Mouse (Mus musculus): Measurements from ENCODE around the gene Pigx.

Pigx gene

DNA sequence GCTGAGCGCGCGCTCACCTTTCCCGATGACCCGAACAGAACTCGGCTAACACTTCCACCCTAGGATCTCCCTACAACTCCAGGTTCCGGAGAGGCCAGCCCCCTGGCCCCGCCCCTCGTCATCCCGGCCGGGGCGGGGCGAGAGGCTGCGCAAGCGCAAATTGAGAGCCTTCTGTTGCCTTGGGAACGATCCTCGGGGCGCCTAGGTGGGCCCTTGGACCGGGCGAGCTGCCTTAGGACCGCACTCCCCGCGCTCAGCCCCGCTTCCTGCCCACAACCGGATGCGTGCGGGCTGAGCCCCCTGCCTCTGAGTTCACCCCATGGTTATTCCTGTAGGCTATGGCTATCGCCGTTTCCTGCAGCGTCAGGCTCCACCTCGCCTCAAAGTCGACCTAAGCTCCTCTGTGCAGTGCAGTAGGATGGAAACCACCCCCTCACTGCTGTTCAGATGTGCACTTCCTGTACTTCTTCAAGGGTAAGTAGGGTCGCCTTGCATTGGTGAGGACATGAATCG lies at the start of gene Pigx, which contains the start of gene Cep19:
Gene Pigx, minus strand, starts transcription at position 103 of the 513 bp plus-strand sequence.
Gene Cep19, plus strand, starts transcription at position 163 of the 513 bp plus-strand sequence.
- DNase-seq = peak; percentile 96

DNA sequence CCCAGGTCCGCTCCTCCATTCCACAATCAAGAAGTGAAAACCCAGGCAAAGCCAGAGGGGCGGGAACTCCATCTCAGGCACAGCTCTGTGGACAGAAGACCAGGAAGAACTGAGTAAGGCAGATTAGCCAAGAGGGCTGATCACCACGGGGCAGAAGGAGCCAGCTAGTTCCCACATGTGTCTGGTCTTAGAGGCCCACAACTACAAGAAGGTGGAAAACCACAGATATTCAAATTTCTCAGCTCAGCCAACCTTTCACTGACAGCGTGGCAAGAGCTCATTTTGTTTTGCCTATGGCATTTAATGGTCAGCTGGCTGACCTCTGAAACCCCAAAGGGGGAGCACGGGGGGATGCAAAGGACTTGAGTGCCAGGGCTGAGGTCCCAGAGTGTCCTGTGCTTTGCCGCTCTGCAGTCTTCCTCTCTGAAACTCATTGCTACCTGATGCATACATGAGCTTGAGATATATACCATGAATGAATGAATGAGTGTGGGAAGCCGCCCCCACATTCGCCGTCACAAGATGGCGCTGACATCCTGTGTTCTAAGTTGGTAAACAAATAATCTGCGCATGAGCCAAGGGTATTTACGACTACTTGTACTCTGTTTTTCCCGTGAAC lies 48.2 kb upstream of the Pigx start:
- DNase-seq = no peak

DNA sequence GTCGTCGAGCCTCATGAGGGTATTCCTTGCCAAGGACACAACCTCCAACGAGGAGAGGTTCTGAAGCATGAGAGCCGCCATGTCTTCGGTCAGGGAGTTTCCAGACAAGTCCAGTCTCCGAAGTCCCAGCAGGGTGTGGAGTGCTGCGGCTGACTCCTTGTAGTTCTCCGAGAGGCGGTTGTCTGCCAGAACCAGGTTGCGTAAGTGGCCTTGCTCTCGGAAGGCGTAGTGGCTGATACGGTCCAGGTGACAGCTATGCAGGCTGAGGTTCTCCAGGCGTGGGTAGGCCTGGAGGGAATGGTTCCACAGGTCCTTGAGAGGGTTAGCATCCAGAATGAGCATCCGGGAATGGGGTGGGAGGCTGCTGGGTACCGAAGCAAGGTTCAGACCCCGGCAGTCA lies 45.1 kb upstream of the Pigx start:
- no peak for DNase-seq

DNA sequence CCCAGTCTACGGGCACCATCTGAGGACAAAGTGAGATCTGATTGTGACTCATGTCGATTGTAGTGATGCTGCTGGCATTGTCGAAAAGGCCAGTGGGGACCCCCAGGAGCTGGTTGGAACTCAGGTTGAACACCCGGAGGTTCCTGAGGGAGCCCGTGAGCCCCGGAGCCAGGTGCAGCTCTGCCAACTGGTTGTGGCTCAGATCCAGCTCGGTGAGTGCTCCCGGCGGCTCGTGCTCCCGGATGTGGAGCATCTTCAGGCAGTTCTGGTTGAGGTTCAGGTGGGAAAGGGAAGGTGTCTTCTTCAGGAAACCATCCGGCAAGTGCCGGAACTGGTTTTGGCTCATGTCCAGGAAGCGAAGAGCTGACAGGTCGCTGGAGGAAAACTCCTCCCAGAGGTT lies 44.2 kb upstream of the Pigx start:
- DNase-seq = no peak

DNA sequence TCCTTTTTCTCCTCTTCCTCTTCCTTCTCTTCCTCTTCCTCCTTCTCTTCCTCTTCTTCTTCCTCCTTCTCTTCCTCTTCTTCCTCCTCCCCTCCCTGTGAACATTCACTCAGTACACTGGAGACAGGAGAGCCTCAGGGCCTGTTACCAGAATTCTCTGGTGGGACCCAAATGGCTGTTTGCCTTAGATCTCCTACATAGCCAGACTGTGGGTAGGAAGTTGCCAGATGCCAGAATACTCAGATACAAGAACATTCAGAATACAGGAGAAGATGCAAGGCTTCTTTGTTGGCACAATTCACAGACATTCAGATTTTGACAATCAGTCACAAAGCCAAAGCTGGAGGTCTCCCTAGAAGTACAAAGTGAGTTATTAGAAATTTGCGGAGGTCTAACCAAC lies 39.4 kb upstream of the Pigx start:
- DNase-seq = no peak

DNA sequence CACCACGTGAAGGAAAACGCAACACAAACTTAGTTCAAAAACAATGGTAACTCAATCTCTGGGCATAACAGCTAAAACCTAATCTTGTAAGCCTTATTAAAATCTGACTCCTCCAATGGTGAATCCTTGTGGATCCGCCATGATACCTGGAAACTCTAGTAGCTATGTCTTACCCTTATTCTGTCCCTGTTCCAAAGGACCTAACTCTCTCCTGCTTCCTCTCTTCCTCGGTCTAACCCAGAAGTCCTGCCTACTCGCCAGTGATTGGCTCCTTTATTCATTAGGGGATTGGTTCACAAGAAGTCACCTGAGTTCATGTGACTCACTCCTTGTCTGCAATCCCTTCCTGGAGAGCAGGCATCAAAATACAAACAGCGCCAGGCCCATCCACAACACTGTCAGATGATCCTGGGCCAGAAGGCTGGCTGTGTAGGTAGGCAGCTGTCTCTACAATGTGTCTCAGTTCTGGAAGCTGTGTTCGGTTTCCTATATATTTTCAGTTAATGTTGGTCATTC lies 36.4 kb upstream of the Pigx start:
- DNase-seq = no peak

DNA sequence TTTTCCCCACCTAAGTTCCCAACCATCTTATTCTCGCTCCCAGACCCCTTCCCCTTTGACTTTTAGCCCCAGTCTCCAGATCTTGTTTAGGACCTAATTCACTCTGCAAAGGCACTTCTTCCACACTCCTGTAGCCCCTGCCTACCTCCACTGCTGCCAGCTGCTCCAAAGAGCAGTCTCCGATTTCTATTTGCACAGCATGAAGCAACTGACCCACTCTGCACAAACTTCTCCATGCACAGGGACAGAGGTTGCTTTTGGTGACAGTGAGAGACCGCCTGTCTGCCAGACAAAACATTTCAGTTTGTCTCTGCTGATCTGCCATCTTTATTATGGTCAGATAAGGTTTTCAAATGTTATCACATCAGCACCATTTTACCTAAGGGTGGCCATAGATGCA lies 33.6 kb upstream of the Pigx start:
- DNase-seq = no peak

DNA sequence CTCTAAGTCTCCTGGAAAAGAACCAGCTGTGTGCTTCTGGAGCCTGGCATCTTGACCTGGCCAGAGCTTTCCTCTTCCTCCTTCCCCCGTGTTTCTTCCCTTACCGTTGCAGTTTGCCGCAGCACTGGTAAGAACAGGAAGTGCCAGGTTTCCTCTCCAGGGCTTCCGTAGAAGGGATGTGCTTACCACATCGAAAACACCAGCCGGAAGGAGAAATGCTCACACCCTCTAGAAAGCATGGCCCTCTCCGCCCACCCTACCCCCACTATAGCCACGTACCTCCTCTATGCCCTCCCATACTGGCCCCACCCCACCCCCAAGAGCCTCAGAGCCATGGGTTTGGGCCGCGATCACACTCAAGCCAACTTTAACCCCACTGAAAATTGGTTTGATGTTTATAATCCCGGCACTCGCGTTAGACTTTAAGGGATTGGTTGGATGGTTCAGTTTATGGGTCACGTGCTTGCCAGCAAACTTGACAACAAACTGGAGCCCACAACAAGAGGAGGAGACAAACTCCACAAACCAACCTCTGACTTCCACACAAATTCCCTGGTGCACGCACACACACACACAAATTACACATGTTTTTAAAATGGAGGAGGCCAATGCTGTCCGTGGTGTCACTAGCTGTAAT lies 30.8 kb upstream of the Pigx start:
- peak; percentile 17 for DNase-seq

DNA sequence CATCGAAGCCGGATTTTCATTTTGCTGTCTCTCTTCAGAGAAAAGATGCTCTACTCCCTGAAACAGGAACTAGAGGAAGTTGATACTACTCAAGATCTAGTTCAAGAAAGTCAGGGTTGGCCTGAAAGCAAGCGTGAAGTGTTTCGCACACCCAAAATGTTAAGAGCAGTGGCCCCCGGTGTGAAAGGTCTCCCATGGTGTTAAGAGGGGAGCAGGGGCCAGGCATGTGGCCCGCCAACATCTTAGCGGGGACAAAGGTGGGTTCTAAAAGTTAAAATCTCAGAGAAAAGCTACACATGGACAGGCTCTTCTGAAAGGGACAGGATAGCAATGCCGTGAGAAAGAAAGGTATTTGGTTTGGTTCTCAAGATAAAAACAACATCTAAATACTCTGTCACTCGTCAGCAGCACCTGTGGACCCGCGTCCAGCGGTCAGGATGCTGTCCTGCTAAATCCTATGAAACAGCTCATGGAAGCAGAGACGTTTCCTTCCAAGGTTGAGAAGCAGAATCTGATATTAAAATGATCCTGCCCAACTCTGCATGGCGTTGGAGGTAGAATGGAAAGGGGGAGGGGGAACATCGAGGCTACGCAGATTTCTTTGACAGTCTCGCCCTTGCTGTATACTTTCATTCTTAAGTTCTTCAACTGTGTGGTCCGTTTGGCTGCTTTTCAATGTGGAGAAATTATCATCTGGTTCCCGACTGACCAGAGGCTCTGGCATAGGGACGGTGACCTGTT lies 30.1 kb upstream of the Pigx start:
- no peak for DNase-seq

DNA sequence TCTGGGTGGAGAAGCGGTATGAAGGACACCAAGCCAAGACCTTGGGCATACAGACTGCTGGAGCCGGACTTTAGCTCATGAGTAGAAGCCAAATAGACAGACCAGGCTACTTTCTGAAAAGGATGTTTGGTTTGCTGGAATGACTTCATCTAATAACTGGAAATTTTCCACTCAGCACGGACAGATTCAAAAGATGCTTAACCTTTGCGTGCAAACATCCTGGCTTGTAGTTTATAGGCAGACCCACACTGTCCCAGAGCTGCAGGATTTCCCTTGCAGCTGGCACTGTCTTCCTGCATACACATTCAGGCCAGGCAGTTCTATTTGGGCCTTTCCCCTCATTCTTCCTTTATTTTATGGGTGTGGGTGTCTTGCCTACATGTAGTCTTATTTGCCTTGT lies 27.5 kb upstream of the Pigx start:
- DNase-seq = no peak

DNA sequence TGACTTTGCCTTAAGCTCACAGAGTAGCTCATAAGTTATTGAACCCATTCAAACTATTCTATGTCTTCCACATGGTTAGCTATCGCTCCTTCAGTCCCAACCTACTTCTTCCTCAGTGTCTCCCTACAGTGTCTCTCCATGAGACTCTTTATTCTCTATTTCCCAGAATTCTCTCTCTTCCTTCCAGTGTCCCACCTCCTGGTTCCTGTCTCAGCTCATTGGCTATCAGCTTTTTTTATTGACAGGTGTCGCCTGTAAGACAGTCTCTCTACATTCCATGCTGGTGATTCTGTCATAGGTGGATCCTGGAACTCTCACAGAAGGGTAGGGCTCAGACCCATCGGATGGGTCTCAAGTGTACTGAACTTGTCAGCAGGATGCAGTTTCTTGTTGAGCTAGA lies 25.8 kb upstream of the Pigx start:
- DNase-seq = no peak

DNA sequence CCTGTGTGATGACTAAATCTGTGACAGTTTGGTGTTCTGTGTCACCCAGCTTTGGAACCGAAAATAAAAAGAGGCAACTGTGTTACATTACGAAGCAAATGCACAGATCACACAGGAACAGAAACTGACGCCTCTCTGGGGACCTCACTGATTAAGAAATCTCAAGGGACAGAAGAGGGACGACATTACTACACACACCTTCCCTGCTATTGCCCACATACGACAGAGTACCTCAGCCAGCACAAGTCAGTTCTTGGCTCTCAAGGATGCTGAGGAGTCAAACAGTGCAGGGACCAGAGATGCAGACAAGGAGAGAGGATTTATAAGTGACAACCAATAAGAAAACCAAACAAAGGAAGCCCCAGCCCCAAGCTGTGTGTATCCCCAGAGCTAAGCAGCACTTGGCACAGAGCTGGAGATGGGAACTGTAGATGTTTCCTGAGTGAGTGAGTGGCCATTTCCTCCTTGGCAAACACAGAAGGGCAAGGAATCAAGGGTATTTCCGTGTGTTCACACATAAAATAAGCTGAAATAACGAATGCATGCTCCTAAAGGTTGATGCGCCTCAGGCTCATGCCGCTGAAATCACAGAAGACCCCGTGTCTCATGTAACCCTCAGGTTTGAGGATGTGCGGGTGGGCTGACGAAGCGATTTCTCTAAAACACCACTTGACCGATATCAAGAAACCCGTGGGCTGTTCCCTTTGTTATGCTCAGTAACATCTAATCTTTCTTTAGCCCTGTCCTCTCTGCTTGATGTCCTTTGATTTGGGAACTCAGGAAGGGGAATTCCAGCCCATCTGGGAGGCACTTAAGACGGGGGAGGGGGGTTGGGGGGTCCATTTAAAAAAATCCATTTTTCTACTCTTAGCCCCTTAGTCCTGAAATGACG lies 25.1 kb upstream of the Pigx start:
- no peak for DNase-seq

DNA sequence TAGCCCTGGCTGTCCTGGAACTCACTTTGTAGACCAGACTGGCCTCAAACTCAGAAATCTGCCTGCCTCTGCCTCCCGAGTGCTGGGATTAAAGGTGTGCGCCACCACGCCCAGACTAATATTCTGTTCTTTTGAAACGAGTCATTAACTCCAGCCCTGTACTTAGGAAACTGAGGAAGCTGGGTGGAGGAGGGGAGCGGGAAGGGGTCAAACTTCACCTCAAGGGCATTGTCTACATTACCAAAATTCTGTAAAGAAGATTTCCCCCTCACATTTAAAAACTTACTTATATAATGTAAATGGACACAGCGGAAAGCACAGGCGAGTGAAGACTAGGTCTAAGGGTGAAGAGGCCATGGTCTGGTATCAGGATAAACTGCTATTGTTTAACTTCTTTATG lies 24.5 kb upstream of the Pigx start:
- DNase-seq = no peak

DNA sequence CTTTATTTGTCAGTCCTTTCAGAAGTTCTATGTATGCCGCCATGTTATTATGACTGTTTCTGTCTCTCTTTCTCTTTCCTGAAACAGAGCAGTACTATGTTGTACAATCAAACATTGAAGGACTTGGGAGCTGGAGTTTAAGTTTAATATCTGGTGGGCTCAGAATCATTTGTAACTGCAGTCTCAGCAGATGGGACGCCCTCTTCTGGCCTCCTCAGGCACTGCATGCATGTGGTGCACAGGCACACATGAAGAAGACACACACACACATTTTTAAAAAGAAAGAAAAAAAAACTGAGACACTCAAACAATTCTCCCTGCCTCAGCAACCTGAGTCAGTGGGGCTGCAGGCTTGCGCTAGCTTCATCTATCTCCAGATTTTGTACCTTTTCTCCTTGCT lies 20.9 kb upstream of the Pigx start:
- no peak for DNase-seq

DNA sequence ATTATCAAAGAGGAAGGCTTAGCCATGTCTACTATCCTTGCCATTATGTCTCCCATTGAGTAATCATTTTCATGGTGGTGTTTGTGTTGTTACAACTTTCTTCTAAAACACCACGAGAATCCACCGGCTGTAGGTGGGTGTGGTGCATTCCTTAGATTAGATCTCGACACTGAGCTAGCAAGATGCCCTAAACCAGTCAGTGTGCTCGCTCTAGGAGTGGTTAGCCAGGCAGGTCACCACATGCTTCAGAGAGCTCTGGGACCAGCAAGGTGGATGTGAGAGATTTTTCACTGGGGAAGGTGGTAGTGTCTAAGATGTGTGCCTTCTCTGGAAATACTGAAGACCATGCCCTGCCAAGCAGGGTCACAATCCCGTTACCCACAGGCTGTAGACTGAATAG lies 16.6 kb upstream of the Pigx start:
- no peak for DNase-seq

DNA sequence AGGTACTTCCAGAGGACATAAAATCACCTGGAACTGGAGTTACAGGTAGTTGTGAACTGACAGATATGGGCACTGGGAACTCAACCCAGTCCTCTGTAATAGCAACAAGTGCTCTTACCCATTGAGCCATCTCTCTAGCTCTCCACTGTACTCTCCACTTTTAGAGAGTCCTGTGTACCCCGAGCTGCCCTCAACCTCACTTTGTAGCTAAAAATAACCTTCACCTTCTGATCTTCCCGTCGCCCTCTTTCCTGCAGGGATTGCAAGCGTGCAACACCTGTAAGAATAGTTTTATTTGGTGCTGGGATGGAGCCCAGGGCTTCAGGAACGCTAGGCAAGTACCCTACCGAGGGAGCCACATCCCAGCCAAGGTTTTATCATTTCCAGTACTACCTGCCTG lies 16.2 kb upstream of the Pigx start:
- no peak for DNase-seq

DNA sequence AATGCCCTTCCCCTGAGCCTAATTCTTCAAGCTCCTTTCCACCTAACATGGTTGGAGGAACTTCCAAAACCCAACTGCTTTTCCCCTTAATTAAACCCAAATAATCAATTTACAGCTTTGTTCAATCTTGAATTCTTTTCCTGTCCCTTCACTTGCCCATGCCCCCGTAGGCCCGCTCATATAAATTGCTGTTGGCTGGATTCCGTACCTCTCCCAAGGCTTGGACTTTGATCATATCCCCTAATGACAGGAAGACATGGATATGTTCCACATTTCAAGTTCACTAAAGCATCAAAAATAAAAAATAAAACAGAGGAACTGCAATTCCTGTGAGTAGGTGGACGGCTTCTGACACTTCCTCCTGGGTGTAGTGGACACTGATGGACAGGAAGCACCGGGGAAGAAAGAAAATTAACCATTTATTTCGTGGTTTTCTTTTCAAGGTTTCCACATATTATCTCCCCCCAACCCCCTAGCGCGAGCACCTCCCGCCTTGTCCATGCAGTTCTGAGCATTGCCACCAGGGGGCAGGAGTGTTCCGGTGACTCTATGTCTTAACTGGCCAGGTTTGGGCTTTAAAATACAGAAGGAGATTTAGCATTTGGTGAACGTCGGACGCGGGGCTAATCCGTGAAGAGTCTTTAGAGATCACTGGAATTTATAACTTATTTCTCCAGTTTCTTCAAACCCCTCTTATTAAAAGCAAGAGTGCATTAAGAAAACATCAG lies 15.6 kb upstream of the Pigx start:
- peak; percentile 78 for DNase-seq

DNA sequence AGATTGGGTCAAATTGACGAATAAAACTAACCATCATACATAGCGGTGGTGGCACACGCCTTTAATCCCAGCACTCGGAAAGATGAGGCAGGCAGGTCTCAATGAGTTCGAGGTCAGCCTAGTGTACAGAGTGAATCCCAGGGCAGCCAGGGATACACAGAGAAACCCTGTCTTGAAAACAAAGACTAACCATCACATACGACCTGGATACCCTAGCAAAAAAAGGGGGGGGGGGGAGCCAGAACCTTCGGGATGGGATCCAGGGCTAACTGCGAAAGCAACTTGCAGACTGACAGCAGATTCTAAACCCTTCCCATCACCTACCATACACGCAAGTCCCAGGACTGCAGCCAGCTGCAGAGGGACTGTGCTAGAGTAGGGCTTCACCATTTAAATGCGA lies 14.9 kb upstream of the Pigx start:
- DNase-seq = no peak

DNA sequence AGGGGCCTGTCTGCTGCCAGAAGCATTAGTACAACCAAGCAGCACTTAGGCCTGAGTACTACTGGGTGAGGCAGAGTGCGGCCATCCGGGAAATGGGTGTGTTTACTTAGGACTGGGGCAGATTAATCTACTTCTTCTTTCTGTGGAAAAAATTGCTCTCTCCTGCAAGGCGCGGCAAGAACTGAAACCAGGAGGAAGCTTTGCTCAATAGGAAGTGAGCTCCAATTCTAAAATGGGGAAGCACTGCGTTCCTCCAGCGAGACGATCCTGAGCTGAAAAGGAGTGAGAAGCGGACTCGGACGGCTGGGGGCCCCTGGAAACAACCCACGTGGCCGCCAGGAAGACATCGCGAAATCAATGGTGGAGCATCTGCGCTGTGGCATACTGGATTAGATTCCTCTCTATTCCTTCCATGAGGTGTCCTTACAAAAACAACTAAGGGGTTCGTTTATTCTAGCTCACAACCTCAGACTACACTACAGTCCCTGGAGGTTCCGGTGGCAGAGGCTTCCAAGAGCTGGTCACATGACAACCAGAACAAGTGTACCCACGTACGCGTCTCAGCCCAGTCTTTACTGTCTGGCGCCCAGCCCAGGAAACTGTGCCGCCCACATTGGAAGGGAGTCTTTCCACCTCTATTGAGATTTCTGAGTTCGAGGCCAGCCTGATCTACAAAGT lies 14.1 kb upstream of the Pigx start:
- no peak for DNase-seq

DNA sequence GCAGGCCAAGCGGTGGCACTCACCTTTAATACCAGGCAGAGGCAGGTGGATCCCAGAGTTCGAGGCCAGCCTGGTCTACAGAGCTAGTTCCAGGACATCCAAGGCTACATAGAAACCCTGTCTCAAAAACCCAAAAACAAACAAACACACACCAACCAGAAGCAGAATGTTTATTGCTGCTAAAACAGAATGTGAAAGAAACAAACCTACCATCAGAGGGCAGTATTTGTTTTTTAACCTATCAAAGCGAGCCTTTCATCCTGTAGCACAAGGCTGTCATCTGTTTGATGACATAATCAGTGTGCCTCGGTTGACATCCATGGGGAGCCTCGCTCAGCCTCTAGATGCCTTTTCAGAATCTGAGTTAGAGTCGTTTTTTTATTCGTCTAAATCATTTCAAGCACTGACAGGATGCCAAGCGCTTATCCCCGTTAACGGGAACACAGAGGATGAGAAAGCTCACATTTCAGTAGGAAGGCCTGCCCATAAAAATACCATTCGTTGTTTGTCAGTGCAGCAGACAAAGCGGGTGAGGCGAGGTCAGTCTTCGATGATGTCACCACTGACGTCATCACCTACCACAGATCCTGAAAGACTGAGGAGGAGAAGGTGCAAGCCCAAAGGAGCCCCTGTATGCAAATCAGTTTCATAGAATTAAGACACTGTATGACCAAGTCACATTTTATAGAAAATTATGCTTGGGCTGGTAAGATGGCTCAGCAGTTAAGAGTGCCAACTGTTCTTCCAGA lies 11.6 kb upstream of the Pigx start:
- DNase-seq = no peak

DNA sequence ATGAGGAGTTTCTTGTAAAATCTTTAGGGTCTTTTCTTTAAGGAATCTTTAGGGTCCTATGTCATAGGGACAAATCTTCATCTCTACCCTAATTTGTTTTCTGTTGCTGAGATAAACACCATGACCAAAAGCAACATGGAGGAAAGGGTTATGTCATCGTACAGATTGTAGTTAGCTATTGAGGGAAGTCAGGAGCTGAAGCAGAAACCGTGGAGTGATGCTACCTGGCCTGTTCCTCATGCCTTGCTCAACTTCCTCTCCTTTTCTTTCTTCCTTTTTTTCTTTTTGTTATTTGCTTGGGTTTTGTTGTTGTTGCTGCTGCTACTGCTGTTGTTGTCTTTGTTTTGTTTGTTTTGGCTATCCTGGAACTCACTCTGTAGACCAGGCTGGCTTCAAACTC lies 9.0 kb upstream of the Pigx start:
- no peak for DNase-seq

Data from embryo, embryonic 11 days (tissue).